Mouse (Mus musculus): ENCODE measurements around the gene Padi2. TPM values are rescaled to one million over a fixed set of nuclear protein-coding genes. Genes with fewer than 3 reads are reported as not detected.

Padi2 gene
- 10 to 100 TPM in 1 of 3 experiments, 1 to 10 TPM in 2; 7.9 to 20.2 (median 9.7) TPM for polyA plus RNA-seq (2017; shearing (Covaris generic))

DNA sequence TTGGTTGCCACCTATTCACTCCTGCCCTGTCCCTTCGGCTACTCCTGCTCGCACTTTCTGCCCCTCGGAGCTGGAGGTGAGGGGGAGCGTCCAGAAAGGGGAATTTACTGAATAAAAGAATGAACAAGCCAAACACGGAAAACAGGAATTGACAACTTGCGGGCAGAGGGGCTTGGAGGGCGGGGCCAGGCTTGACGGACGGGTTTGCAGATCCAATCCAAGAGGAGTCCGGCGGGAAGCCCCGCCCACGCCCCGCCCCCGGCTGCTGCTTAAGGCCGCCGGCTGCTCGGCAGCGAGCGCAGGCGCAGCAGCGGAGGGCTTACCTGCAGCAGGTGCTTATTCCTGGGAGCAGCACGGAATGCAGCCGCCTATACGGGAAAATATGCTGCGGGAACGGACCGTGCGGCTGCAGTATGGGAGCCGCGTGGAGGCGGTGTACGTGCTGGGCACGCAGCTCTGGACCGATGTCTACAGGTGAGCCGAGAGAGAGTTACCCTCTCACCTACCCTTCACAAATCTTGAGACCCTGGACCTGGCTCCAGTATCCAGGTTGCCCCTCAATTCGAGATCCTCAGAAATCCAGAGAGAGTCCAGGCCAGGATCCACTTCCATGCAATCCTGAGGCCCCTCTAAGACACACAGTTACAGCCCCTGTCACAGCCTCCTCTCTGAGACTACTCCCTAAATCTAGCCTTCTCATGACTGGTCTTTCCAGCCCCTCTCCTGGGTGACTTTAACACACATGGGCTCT, at the start of gene Padi2:
TSS of gene Padi2 (plus strand) at position 269 of the 751 bp plus-strand sequence.
- ATAC-seq = peak; percentile 78

DNA sequence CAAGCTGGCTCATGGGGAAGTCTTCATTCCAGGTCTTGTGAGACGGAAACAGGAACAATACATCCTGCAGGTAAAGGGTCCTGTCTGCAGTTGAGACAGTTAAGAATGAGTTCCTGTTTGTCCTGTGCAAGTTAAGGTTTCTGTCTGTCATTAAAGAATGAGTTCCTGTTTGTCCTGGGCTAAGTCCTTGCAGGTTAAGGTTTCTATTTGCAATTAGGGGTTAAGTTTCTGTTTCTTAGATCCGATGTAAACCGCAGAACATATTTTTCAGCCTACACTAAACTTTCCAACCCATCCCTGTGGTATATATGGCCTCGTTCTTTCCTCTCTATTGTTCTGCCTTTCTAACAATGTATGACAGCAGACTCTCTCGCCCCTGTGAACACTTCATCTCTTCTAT, 49.1 kb upstream of the Padi2 start:
- peak; percentile 56 for ATAC-seq

DNA sequence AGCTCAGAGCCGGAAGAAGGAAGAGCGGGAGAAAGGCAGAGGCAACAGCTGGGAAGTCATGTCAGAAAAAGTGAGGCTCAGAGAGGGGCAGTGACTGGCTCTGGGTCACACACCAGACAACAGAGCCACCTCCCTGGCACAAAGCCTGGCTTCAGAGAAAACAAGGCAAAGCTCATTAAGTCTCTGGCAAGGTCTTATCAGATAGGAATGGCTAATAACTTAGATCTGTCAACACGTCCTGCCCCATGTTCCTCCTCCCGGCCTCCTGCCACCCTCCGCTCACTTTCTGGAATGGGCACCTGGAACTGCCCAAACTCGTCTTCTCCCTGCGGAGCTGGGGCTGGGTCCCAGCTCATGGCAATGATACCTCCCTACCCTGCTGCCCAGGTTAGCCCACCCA, 48.3 kb upstream of the Padi2 start:
- no peak for ATAC-seq

DNA sequence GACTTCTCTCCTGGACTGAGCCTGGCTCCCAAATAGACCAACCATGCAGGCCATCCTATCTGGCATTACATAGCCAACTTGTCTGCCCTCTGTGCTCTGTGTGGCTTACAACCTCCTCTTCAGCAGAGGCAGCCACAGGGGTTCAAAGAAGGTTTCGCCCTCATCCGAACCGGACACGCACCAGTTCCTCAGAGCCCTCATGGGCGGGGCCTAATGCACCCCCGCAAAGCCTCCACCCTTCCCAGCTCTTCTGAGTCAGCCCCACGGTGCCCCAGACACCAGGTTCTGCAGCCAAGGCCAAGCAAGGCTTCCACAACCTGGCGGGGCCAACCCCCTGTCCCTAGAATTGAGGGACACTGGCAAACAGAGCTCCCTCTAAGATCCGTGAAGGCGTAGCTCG, 46.9 kb upstream of the Padi2 start:
- ATAC-seq = no peak

DNA sequence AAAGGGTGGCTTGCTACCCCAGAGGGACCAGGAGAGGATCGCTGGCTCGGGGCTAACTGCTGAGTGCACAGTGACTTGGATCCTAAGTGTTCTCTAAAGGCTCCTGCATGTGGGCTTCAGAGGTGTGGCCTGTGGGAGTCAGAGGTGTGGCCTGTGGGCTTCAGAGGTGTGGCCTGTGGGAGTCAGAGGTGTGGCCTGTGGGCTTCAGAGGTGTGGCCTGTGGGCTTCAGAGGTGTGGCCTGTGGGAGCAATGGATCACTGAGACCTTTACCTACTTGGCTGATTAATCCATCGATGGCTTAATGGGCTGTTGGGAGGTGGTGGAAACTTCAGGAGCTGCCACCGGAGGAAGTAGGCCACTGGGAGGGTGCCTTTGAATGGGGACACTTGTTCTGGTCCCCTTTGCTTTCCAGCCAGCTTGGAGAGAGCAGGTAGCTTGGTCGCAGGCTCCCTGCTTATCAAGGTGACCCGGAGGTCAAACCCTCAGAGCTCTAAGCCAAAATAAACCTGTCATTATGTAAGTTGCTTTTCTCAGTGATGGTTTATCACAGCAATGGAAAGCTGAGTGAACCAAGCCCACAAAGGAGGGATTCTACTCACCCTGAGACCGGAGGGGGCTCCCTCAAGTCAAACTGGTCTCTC, 45.9 kb upstream of the Padi2 start:
- ATAC-seq = no peak

DNA sequence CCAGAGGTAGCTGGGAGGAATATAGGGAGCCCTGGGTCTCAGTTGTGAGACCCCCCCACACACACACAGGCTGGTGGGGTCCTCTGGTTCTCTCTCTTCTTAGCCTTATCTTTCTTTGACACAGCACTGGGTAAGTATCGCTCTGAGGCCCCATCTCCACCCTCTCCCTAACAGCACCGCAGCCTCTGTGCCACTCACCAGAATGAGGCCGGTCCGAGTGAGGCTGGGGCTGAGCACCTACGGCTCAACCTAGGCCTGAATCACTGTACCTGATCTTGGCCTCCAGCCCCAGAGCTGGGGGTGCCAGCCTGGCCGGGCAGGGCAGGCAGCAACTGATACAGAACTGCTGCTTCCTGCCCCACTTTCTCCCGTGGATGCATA, 45.4 kb upstream of the Padi2 start:
- ATAC-seq = no peak

DNA sequence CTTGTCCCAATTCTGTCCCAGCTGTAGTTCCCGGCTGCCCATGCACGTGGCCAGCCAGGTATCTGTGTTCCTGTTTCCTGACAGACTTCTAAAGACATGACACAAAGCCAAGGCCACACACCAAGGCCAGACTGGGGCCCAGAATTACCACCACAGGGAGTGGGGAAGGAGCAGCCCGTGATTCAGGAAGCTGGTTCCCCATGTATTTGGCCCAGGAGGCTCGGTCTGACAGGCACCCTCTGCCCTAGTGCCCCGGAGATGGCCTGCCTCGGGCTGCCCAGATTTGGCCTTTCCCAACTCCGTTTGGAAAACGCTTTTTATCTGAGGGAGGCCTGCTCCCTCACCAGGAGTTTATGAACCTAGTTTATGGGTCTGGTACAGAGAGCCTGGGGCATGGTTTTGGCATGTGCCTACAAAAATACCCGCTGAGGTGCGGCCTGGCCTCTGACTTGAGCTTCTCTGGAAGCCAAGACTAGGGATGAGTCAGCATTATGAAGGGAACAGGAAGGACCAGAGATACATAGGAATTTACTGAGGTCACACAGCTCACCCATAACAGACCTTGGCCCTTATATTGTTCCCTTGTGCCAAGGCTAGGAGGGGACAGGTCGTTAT, 44.0 kb upstream of the Padi2 start:
- no peak for ATAC-seq

DNA sequence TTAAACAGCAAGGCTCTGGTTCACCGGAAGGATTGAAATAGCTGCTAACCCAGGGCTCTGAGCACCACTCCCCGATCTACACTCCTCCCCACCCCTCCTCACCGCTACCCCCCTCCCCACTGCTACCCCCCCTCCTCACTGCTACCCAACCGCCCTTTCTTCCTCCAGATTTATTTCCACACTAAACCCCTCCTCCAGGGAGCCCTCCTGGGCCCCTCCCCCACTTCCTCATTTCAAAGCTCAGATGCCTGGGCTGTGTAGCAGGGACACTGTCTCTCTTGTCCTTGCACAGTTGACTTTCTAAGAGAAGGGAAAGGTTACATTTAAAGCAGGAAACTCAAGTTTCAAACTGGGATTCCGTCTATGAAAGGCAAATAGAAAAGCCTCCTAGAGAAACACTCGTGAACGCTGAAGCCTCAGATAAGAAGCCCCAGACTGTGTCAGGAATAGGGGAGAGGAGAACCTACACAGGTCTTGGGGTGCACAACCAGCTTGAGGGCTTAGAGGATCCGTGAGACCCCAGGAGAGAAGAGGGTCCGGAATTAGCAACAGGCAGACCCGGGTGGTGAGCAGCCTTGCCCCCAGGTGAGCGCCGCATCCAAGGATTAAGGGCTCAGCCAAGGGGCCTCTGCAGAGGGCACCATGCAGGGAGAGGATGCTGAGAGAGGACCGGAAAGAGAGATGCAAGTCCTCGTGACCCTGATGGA, 37.5 kb upstream of the Padi2 start:
- ATAC-seq = peak; percentile 60

DNA sequence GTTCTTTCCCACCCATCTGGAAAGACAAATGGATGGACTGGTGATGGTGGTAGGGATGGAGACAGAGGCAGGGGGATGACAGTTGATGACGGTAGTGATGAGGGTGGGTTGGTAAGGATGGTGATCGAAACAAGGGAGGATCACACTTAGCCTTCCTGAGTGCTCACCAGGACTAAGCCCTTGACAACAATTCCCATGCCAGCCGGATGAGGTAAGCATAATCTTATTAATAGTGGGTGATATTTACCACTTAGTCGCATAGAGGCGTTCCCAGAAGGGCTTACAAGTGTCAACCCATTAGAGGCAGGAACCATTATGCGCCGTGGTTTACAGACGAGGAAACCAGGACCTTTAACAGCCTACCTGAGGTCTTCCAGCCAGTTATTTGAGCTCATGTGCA, 36.2 kb upstream of the Padi2 start:
- ATAC-seq = no peak

DNA sequence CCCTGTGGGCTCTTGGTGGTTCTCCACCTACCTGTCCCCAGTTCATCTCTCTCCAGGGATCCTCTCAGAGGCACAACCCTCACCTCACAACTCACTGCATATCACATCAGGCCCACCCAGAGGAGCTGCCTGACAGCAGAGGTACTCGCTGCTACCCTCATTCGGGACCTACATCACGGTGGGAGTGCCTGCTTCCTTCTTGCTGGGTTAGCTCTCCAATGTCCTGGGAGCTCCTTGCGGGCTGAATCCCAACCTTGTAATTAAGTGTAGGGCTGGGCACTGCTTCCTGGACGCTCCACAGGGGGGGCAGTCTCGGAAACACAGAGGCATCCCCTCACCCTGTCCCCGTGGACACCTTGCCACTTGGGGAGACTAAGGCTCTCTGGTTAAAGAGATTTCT, 35.3 kb upstream of the Padi2 start:
- no peak for ATAC-seq

DNA sequence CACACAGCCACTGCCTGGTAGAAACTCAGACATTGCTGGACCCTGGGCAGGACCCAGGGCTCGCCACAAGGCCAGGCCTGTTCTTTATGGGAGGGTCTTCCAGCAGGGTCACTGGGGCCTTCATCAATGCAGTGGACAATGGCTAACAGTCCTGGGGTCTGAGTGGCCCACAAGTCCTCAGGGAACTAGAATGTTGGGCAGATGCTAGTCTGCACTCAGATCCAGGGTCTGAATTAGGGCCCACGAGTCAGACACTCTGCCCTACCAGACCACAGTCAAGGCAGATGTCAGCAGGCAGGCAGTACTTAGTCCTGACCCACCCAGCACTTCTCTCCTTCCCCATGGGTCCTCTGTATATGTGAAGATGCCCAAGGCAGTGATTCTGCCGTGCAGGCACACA, 34.8 kb upstream of the Padi2 start:
- ATAC-seq = no peak

DNA sequence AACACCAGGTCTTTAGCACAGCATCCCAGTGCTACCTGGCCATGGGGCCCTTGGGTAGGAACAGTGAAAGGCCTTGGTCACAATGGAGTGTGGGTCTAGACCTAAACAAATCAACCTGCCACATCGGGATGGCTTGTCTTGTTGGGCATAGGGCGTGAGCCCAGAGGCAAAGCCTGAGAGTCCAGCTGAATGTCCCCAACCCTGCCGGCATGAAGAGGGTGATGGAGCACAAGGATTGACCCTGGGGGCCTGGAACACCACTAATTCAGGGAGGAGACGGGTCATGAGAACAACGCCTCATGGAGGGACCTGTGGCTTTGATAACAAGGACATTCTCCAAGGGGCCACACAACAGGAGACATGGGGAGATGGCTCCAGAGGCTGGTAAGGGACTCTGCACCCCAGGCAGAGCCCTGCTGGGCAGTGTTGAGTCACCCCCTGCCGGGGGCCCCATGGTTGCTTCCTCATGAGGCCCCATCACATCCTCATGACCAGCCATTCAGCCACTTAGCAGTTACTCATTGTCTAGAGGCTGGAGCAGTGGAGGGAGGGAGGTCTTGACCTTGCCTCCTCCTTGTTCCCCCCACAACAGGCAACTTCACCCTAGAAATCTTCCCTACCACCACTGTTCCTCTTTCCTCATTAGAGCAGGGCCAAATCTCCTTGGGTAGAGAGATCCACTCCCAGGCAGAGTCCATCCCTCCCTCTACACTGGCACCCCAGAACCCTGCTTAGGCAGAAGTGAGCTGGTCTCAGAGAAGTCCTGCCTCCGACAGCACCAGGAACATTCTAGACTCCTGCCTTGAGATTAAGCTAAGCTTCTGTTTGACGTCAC, 34.1 kb upstream of the Padi2 start:
- ATAC-seq = no peak

DNA sequence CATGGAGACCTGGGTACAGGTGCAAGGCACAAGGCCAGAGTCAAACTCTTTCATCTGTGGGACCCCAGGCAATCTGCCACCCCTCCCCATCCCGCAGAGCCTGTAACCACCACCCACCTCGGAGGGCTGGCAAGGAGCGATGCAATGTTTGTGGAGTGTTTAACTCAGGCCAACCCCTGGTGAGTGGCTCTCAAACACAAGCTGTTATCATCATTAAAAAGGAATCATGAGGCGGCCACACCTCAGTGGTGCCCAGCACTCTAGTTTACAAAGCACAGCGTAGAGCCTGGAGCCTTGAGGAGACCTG, 33.5 kb upstream of the Padi2 start:
- ATAC-seq = no peak

DNA sequence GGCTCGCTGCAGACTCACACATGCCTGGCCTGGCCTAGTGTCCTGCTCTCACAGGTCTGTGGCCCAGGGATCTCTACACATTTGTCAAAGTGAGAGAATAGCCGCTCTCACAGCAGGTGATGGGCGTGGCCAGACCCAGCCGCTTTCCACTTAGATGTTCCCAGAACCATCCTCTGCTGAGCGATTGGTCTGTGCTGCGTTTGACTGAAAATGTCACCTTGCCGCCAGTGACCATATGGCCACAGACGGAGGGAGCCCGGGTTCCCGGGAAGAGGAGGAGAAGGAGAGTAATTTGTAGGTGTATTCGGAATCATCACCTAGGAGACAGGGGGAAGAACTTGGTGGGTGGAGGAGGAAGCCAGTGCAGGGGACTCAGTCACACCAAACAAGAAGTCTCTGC, 33.1 kb upstream of the Padi2 start:
- ATAC-seq = no peak

DNA sequence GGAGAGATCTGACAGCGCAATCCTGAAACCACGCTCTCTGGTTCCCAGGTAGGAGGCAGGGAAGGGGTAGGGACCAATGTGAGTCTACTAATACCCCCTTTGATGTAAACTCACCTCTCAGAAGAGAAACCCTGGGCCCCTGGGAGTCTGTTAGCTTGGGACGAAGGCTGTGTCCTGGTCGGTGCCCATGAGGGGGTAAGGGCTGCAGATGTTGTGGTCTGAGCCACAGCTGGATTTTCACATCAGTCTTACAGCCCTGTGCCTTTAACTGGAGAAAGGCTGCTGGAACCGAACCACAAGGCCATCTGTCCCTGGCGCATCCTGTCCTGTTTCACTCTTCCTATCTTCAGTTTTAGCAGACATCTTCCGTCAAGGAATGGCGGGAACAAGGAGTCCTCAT, 30.0 kb upstream of the Padi2 start:
- ATAC-seq = no peak

DNA sequence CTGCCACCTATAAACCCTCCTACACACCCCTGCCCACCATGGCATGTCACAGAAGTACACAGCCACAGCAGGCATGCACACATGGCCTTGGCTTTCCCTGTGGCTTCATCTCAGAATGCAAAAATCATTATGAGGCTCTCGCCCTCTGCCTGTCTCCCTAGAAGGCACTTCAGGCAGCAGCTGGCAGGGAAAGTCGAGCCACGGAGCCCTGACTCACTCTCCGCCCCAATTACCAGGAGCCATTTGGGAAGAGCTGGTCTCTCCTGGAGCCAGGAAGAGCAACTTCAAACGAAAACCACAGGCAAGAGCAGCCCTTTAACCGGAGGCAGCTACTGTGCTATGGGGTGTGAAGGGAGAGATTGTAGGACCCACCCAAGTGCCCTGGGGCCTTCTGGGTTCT, 29.5 kb upstream of the Padi2 start:
- ATAC-seq = no peak

DNA sequence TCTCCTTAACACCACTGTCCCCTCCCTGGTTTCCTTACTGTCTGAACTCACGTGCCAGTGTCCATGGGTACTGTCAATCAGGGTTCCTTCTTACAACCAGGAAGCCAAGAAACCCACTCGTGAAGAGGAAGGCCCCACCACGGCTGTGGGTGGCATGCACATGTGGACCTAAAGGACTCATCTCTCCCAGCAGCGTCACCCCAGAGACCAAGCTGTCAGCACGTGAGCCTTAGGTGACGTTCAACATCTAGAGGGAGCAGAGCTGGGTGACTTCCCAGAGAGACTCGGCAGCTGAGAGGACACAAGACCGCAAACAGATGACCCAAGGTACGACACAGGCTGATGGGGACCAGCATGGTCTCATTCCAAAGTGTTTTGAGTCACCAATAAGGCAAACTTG, 28.7 kb upstream of the Padi2 start:
- ATAC-seq = no peak

DNA sequence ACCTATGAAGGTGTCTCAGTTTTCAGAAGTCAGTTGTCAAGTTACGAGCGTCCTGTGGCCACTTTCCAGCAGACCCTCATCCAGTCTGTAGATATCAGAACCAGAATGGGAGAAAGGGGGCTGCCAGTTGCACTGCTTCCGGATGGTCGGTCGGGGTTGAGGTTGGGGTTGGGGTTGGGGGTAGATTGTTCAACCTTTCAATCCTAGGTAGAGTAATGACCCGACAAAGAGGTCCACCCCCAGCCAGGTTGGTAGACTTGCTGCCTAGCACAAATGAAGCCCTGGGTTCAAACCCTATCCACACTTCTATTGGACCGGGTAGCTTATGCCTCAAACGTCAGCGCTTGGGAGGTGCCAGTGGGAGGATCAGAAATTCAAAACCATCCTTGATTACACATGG, 27.5 kb upstream of the Padi2 start:
- ATAC-seq = no peak

DNA sequence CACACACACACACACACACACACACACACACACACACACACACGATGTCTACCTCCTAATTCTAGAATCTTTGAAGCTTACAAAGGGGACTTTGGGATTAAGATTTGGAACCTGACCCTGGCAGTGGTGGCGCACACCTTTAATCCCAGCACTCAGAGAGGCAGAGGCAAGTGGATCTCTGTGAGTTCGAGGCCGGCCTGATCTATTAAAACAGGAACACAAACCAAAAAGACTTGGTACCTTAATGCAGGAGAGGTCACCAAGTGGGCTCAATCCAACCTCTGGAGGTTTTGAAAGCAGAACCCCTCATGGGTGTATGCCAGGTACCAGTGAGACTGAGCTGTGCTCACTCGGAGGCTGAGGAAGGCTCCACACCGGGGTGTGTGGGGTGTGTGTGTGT, 27.0 kb upstream of the Padi2 start:
- no peak for ATAC-seq

DNA sequence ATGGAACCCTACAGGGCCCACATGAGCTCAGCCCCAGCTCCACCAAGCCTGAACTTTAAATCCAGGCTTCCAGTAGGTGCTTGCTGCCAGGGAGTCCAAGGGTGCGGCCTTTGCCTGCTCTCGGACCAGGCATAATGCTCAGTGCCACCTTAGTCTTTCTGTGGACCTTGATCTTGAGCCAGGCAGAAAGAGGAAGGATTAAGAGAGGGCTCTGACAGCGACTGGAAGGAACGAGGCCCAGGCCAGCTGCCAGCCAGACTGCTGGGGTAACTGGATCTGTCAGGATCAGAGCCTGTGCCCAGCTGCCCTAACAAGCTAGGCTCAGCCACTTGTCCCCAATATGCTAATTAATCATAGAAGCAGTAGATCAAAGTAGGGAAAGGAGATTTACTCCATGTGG, 26.4 kb upstream of the Padi2 start:
- ATAC-seq = no peak

DNA sequence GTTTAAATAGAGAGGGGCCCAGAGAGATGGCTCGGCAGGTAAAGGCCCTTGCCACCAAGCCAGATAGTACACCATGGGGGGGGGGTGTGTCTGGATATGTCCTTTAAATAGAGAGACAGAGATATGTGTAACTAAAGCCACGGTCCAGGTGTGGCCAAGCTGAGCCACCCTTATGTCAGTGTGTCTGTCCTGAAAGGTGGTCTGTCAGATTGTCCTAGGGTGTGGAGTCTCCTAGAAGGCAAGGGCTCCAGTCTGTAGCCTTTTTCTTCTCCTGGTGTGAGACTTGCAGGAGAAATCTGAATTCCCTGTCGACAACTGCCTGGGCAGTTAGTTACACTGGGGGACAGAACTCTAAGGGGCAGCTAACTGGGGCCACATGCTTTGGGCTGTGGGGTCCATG, 25.9 kb upstream of the Padi2 start:
- ATAC-seq = no peak

DNA sequence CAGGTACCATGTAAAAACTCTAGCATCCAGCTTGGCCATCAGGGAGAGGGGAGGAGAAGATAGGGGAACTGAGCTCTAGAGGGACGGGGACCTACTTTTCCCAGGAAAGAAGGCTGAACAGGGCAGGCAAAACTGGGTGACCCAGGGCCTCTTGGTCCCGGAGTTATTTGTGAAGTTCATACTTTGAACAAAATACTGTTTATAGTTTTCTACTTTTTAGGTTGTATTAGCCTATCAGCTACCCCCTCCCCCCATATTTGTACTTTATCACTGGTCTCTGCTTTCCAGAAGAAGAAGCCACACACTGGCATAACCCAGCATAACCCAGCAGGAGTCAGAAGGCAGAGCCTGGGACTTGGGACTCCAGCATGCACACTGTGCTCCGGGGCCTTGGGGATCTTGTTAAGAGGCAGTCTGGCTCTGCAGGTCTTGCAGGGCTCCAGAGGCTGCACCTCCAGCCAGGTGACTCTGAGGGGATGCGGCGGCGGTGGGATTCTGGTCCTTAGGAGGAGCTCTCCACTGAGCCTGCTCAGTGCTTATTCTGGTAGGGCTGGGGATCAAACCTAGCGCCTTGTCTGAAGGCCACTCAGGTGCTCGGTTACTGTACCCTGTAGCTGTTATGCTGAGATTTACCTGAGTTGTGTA, 25.0 kb upstream of the Padi2 start:
- ATAC-seq = no peak

Data from inflammation-experienced regulatory T-cells, adult 6 months (primary cell).